Mouse (Mus musculus): ENCODE data around the gene Fat2.

DNA sequence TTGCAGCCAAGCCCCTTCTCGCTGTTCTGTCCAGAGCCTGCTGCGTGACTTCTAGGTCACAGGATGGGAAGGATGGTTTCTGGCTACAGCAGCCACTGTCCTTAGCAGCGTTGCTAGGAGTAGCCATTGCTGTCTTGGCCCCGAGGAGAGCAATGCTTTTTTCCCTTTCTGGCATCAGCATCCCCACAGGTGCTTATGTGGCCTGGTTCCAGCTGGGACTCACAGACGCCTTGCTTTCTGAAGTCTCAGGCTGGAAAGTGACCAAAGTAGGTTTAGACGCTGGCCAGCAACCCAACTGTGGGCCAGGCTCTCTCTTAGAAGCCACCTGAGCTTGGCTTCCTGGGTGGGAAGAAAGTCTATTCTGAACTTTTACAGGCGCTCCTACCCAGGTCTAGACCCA, 102.1 kb downstream of the Fat2 start:
- TF ChIP-seq CHD2 (IDR thresholded peaks at IDR 0.05; ENCODE audit: low read depth, low read length) (no peak), ZNF384 (IDR thresholded peaks at IDR 0.05; ENCODE audit: low read depth, low read length) (no peak), MAFK (IDR thresholded peaks at IDR 0.05; ENCODE audit: insufficient read depth, low read depth, low read length) (no peak), HCFC1 (IDR thresholded peaks at IDR 0.05; ENCODE audit: borderline replicate concordance, insufficient read depth, low read length) (no peak)

Measured in ES-E14 (cell line).